In the genomic region with DNA sequence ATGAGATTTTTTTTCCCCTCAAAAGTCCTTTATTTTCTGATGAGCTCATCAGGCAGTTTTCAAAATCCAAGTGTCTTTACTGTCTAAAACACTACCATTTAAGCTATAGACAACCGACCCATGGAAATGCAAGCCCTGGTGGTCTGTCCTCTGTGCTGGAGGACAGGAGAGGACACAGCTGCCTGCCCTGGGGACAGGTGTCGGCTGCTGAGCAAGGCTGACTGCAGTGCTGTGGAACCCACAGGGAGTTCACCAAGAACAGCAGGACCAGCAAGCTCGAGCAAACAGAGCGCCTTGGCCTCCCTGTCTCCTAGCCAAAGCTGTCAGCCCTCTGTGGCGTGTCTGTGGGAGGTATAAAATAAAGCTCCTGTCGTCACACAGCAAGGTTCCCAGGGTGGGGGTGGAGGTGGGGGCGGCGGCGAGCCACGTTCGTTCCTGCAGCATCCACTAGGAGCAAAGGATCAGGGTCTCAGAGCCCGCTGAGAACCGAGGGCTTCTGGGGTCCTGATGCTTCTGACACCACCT, we compare ENCODE assay signal across 30 mouse cellular contexts. TPM values are rescaled to one million over a fixed set of nuclear protein-coding genes. Genes with fewer than 3 reads are reported as not detected.
DNase-seq lines count a peak whose midpoint lies in the region; TF ChIP-seq lines count a peak whose summit lies in the region.
"Had no signal": no experiment of that assay in that cellular context is flagged by ENCODE, and none has a peak within 500 bp of the region (broad histone marks: within the 10 kb centered on the region; RNA-seq: fewer than 3 reads in every experiment).

No protein-coding gene starts in this region.

- H3K4me1 ChIP-seq in olfactory bulb, adult 2 months (ENCODE audit: control insufficient read depth, insufficient read depth, low read length): peaks cover 11% of the 10 kb centered on the region
- H3K4me1 ChIP-seq: embryonic facial prominence, embryonic 12.5 days; hindbrain, embryonic 15.5 days; midbrain, embryonic 13.5 days had no signal

- WGBS in olfactory bulb, adult 2 months: 37% methylated on average over 13 of the region's 13 CpGs

- TF ChIP-seq POLR2A in olfactory bulb, adult 2 months (IDR thresholded peaks at IDR 0.05; ENCODE audit: insufficient read depth, low read depth, low read length): no peak

- peak; percentile 52 to 67 for DNase-seq in layer of hippocampus, adult 18-20 months (ENCODE audit: low spot score in 2 of 2)
- no peak for DNase-seq in layer of hippocampus, postnatal 25 days (ENCODE audit: extremely low spot score in 1 of 2, low spot score in 1 of 2)
- peak; percentile 48 to 59 for DNase-seq in right cerebral cortex, adult 2 months (ENCODE audit: low spot score in 2 of 2)
- DNase-seq in right cerebral cortex, postnatal 10 days (ENCODE audit: low spot score in 2 of 2): no peak
- DNase-seq in heart, adult 8-10 months (ENCODE audit: low spot score): no peak
- DNase-seq in cerebellum, postnatal 14 days: no peak
- DNase-seq: adrenal gland, adult 8-10 months; cerebellum, adult 8-10 months; cerebellum, postnatal 36 days; embryo, embryonic 11 days; gastrocnemius, adult 2 months; heart, adult 2 months; heart, postnatal 10 days; kidney, adult 2 months; kidney, postnatal 4 days; layer of hippocampus, adult 9-11 months; liver; lung, adult 2 months; lung, postnatal 10 days; retina, postnatal 1 day; thymus, postnatal 4 days had no signal

- H3K27ac ChIP-seq in olfactory bulb, adult 2 months (ENCODE audit: insufficient read depth, low read depth, low read length): peak overlapping the region; percentile 87
- H3K27ac ChIP-seq: embryonic facial prominence, embryonic 12.5 days; gastrocnemius, adult 2 months; heart, adult 2 months; hindbrain, embryonic 15.5 days; intestine, embryonic 15.5 days; kidney, postnatal 0 days; liver, embryonic 14.5 days; macrophage; midbrain, embryonic 13.5 days had no signal

- no peak for TF ChIP-seq CTCF in olfactory bulb, adult 2 months (IDR thresholded peaks at IDR 0.05; ENCODE audit: insufficient read depth, low read depth, low read length)

- no peak overlapping the region for H3K4me3 ChIP-seq in olfactory bulb, adult 2 months (ENCODE audit: insufficient read depth, low read depth, low read length)
- H3K4me3 ChIP-seq: embryonic facial prominence, embryonic 12.5 days; gastrocnemius, adult 2 months; heart, adult 2 months; heart, embryonic 13.5 days; hindbrain, embryonic 15.5 days; intestine, embryonic 15.5 days; midbrain, embryonic 13.5 days had no signal

RNA-seq across cellular contexts. Expression of a gene that starts 17.2 kb away (rescaled TPM):
- total RNA-seq in layer of hippocampus, adult 18-20 months (2021): 10 to 100 TPM; 35.7 to 36.5 TPM
- total RNA-seq in layer of hippocampus, postnatal 25 days (2021): 10 to 100 TPM; 39.8 to 40.5 TPM
- not detected in 2 replicates for polyA plus RNA-seq in olfactory bulb, adult 2 months (2012; ENCODE audit: insufficient read depth, insufficient read length, low replicate concordance, missing spikeins)
- 1 to 10 TPM; 1.7 to 3.1 (median 2.1) TPM for total RNA-seq in heart, adult 8-10 months (2022)

RNA-seq across cellular contexts. Expression of a gene that starts 24.3 kb away (rescaled TPM):
- 10 to 100 TPM; 90.6 to 96.2 TPM for total RNA-seq in layer of hippocampus, adult 18-20 months (2021)
- total RNA-seq in layer of hippocampus, postnatal 25 days (2021): 100 to 1,000 TPM in 1 of 2 experiments, 10 to 100 TPM in 1; 86.7 to 102 TPM
- not detected in 2 replicates for polyA plus RNA-seq in olfactory bulb, adult 2 months (2012; ENCODE audit: insufficient read depth, insufficient read length, low replicate concordance, missing spikeins)
- 10 to 100 TPM; 36.2 to 39.6 (median 38.1) TPM for total RNA-seq in heart, adult 8-10 months (2022)

RNA-seq across cellular contexts. Expression of a gene that starts 38.2 kb away (rescaled TPM):
- under 1 TPM in 1 of 2 experiments, not detected in 1; 0.92 TPM for total RNA-seq in layer of hippocampus, adult 18-20 months (2021)
- 1 to 10 TPM in 1 of 2 experiments, not detected in 1; 1.0 TPM for total RNA-seq in layer of hippocampus, postnatal 25 days (2021)
- polyA plus RNA-seq in olfactory bulb, adult 2 months (2012; ENCODE audit: insufficient read depth, insufficient read length, low replicate concordance, missing spikeins): not detected in 2 replicates
- not detected for total RNA-seq in heart, adult 8-10 months (2022)
- total RNA-seq: gastrocnemius, adult 2 months; heart, adult 2 months had no signal

RNA-seq across cellular contexts. Expression of a gene that starts 45.5 kb away (rescaled TPM):
- 10 to 100 TPM; 30.9 to 34.9 TPM for total RNA-seq in layer of hippocampus, adult 18-20 months (2021)
- total RNA-seq in layer of hippocampus, postnatal 25 days (2021): 10 to 100 TPM; 16.4 to 27.1 TPM
- not detected in 2 replicates for polyA plus RNA-seq in olfactory bulb, adult 2 months (2012; ENCODE audit: insufficient read depth, insufficient read length, low replicate concordance, missing spikeins)
- 10 to 100 TPM; 11.8 to 26.0 (median 12.9) TPM for total RNA-seq in heart, adult 8-10 months (2022)

RNA-seq across cellular contexts. Expression of a gene that starts 57.7 kb away (rescaled TPM):
- 10 to 100 TPM; 24.2 to 26.5 TPM for total RNA-seq in layer of hippocampus, adult 18-20 months (2021)
- 10 to 100 TPM; 27.7 to 31.8 TPM for total RNA-seq in layer of hippocampus, postnatal 25 days (2021)
- not detected in 2 replicates for polyA plus RNA-seq in olfactory bulb, adult 2 months (2012; ENCODE audit: insufficient read depth, insufficient read length, low replicate concordance, missing spikeins)
- 1 to 10 TPM; 1.8 to 2.6 (median 2.3) TPM for total RNA-seq in heart, adult 8-10 months (2022)

Comparison
In these comparisons a context has a peak if more than half of its experiments do, and no peak if none do; other contexts are left out.
1. DNase-seq: peak in layer of hippocampus, adult 18-20 months (2 of 2) and right cerebral cortex, adult 2 months (2 of 2); none in layer of hippocampus, postnatal 25 days (0 of 2), right cerebral cortex, postnatal 10 days (0 of 2), heart, adult 8-10 months (single experiment) and cerebellum, postnatal 14 days (0 of 2).
2. RNA of a gene that starts 17.2 kb away (total RNA-seq): 39.8 to 40.5 TPM in layer of hippocampus, postnatal 25 days and 35.7 to 36.5 TPM in layer of hippocampus, adult 18-20 months; 1.7 to 3.1 TPM in heart, adult 8-10 months; every median in the first group is over 4 times any median in the second.